Mouse (Mus musculus) midbrain, embryonic 12.5 days (tissue): ENCODE measurements around the gene Tiprl. TPM values are rescaled to one million over a fixed set of nuclear protein-coding genes. Genes with fewer than 3 reads are reported as not detected.

Experiments used
- ATAC-seq: fragments of 200-750 bp; cut with Nextera tagmentation; 2 replicates; pipeline ENCODE4 v1.8.0; 2017; ENCODE audit warnings: low read depth, moderate TSS enrichment, moderate library complexity; ENCODE audit not compliant: low FRiP score
- H3K27ac ChIP-seq: fragments of 300-500 bp; sonication (generic); replicated peaks from 2 replicates; pipeline ENCODE4 v1.5.1; 2016; ENCODE audit warnings: mild to moderate bottlenecking
- H3K27me3 ChIP-seq: fragments of 300-500 bp; sonication (generic); 2 replicates; pipeline ENCODE4 v1.6.1; 2016; ENCODE audit warnings: mild to moderate bottlenecking
- H3K36me3 ChIP-seq: fragments of 300-500 bp; sonication (generic); 2 replicates; pipeline ENCODE4 v1.6.1; 2016
- H3K4me1 ChIP-seq: fragments of 300-500 bp; sonication (generic); 2 replicates; pipeline ENCODE4 v1.6.1; 2016
- H3K4me2 ChIP-seq: fragments of 300-500 bp; sonication (generic); replicated peaks from 2 replicates; pipeline ENCODE4 v1.6.1; 2016; ENCODE audit warnings: mild to moderate bottlenecking, moderate library complexity
- H3K4me3 ChIP-seq: fragments of 300-500 bp; sonication (generic); 2 replicates; pipeline ENCODE4 v1.5.1; 2016; ENCODE audit warnings: mild to moderate bottlenecking
- H3K9ac ChIP-seq: fragments of 300-500 bp; sonication (generic); replicated peaks from 2 replicates; pipeline ENCODE4 v1.6.1; 2016; ENCODE audit warnings: mild to moderate bottlenecking, moderate library complexity
- H3K9me3 ChIP-seq: fragments of 300-500 bp; sonication (generic); 2 replicates; pipeline ENCODE4 v1.6.1; 2016; ENCODE audit warnings: mild to moderate bottlenecking
- WGBS: fragments of 180-500 bp; shearing (Covaris S2); methylation state at CpG from one replicate; pipeline ENCODE4 v1.1.7; 2016; 5-methylcytosine and 5-hydroxymethylcytosine counted together
- polyA plus RNA-seq: library from polyadenylated mRNA; unstranded; fragments of >200 nt; fragmentation: Nextera tagmentation; extraction: Ambion mirVana; gene quantifications from 2 replicates; pipeline ENCODE4 v1.2.1, GENCODE M21; 2016

The Tiprl gene
- polyA plus RNA-seq, 1 experiment from 2014 or later: 101 TPM

DNA sequence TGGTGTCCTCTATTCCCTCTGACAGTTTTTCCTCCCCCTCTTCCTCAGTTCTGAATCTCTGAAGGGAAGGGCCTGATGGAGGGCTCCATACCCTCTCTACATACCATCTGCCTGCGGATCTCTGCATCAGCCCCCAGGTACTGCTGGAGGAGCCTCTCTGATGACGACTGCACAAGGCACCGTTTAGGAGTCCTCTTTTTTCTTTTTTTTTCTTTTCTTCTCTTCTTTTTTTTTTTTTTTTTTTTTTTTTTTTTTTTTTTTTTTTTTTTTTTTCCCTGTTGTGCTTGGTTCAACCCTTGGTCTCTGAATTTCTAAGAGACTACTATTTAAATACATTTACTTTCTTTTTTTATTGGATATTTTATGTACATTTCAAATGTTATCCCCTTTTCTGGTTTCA lies 67.3 kb downstream of the Tiprl start:
- H3K27ac ChIP-seq: no peak overlapping the region
- 78% methylated on average over 3 of the region's 3 CpGs for WGBS

GRCm38 (mm10) chr1:165164920-165165319 lies 71.9 kb downstream of the Tiprl start:
- Histone ChIP-seq H3K9ac (no peak overlapping the region), H3K4me1 (no peaks in the 10 kb centered on the region), H3K36me3 (no peaks in the 10 kb centered on the region), H3K27me3 (no peaks in the 10 kb centered on the region), H3K27ac (no peak overlapping the region), H3K9me3 (no peaks in the 10 kb centered on the region), H3K4me2 (no peak overlapping the region), H3K4me3 (no peak overlapping the region)
- WGBS: 75% methylated on average over 6 of the region's 6 CpGs
- ATAC-seq: no peak

More for the DNA sequence above, 67.3 kb downstream of the Tiprl start:
- no peak for ATAC-seq
- no peaks in the 10 kb centered on the region for H3K4me1 ChIP-seq
- no peak overlapping the region for H3K9ac ChIP-seq
- no peaks in the 10 kb centered on the region for H3K27me3 ChIP-seq
- no peaks in the 10 kb centered on the region for H3K9me3 ChIP-seq
- H3K36me3 ChIP-seq: no peaks in the 10 kb centered on the region
- no peak overlapping the region for H3K4me2 ChIP-seq
- H3K4me3 ChIP-seq: no peak overlapping the region

Other genes with a start within 250 kb of the Tiprl start
- gene Tbx19, start 76.2 kb downstream of the Tiprl start, polyA plus RNA-seq: not detected in 2 replicates
- gene Sft2d2, start 42.6 kb downstream of the Tiprl start, polyA plus RNA-seq: 9.5 and 10.4 TPM in 2 replicates
- 3.2 and 3.9 TPM in 2 replicates for gene Gpr161, start 58.8 kb upstream of the Tiprl start, polyA plus RNA-seq
- gene Dcaf6, start 223.5 kb upstream of the Tiprl start, polyA plus RNA-seq: 8.9 and 10.6 TPM in 2 replicates
- 139 and 140 TPM in 2 replicates for gene Mpc2, start 223.6 kb upstream of the Tiprl start, polyA plus RNA-seq
- 0.33 and 0.47 TPM in 2 replicates for gene Adcy10, start 248.2 kb upstream of the Tiprl start, polyA plus RNA-seq